Comparison of ENCODE assay signal across 8 mouse cellular contexts in genomic region chr16:21787516-21788353, GRCm38 (mm10). TPM values are rescaled to one million over a fixed set of nuclear protein-coding genes. Genes with fewer than 3 reads are reported as not detected.
DNase-seq lines count a peak whose midpoint lies in the region; ATAC-seq lines count a peak whose summit lies in the region.

Gene Ehhadh, minus strand, starts transcription at chr16:21787807.

- ATAC-seq in hindbrain, embryonic 12.5 days (ENCODE audit: low FRiP score) = peak; percentile 85

- no peak within 1 kb of the TSS for H3K27ac ChIP-seq in hindbrain, embryonic 12.5 days

- H3K4me3 ChIP-seq in hindbrain, embryonic 12.5 days = peak within 1 kb of the TSS; percentile 48

- peaks cover 9% of the 10 kb centered on the region for H3K4me1 ChIP-seq in hindbrain, embryonic 12.5 days

- H3K9ac ChIP-seq in hindbrain, embryonic 12.5 days = peak within 1 kb of the TSS; percentile 73

- H3K4me2 ChIP-seq in hindbrain, embryonic 12.5 days (replicated peaks) = peak within 1 kb of the TSS; percentile 69

- H3K36me3 ChIP-seq in hindbrain, embryonic 12.5 days = no peaks in the 10 kb centered on the region

- H3K9me3 ChIP-seq in hindbrain, embryonic 12.5 days (replicated peaks) = no peaks in the 10 kb centered on the region

- DNase-seq in R1 (ENCODE audit: low read depth, low spot score) = peak; percentile 82
- DNase-seq in cerebellum, postnatal 10 days = peak; percentile 57 to 64
- DNase-seq in frontal cortex, postnatal 25 days (ENCODE audit: low spot score in 2 of 2) = peak; percentile 19
- DNase-seq in layer of hippocampus, postnatal 36 days = peak; percentile 26 to 37
- peak; percentile 73 to 83 for DNase-seq in lung, postnatal 4 days
- peak; percentile 80 for DNase-seq in retina, postnatal 1 day
- peak; percentile 67 for DNase-seq in urinary bladder, postnatal 14 days (ENCODE audit: low spot score)

- H3K27me3 ChIP-seq in hindbrain, embryonic 12.5 days = no peaks in the 10 kb centered on the region

- 10% methylated on average over 28 of the region's 28 CpGs for WGBS in hindbrain, embryonic 12.5 days

RNA-seq across cellular contexts. Expression of gene Ehhadh, which starts in this region (rescaled TPM):
- 1.6 and 2.1 TPM in 2 replicates for polyA plus RNA-seq in hindbrain, embryonic 12.5 days (2016; fragmentation: Nextera tagmentation; extraction: Ambion mirVana)
- total RNA-seq in layer of hippocampus, postnatal 36 days (2021) = 1 to 10 TPM; 1.2 to 1.3 TPM

Comparison
In these comparisons a context has a peak if more than half of its experiments do, and no peak if none do; other contexts are left out.
1. DNase-seq: peak in every context shown above with its lines; median percentile 82 in R1; 80 in retina, postnatal 1 day; 78 in lung, postnatal 4 days; 67 in urinary bladder, postnatal 14 days; 60 in cerebellum, postnatal 10 days; 32 in layer of hippocampus, postnatal 36 days; 19 in frontal cortex, postnatal 25 days.